Mouse (Mus musculus): ENCODE measurements around the gene Dpyd. TPM values are rescaled to one million over a fixed set of nuclear protein-coding genes. Genes with fewer than 3 reads are reported as not detected.
A peak's percentile ranks its signal among the peaks of the same experiment; 100 is the strongest.

Dpyd gene
- polyA plus RNA-seq, 1 experiment from 2014 or later = 6.4 TPM

- no peaks in the 10 kb centered on the region for H3K27me3 ChIP-seq (ENCODE audit: control insufficient read depth, insufficient read depth, low read length)
- ATAC-seq (replicated peaks; ENCODE audit: insufficient number of reproducible peaks, low FRiP score, low TSS enrichment, low read depth) = no peak
- WGBS = 58% methylated on average over 4 of the region's 4 CpGs
- no peak overlapping the region for H3K27ac ChIP-seq (replicated peaks; ENCODE audit: low read depth, low read length)
- no peaks in the 10 kb centered on the region for H3K9me3 ChIP-seq (replicated peaks; ENCODE audit: control insufficient read depth, low read length)
- no peak overlapping the region for H3K9ac ChIP-seq (replicated peaks; ENCODE audit: low read length)
- DNase-seq (ENCODE audit: low spot score) = peak; percentile 6
- no peaks in the 10 kb centered on the region for H3K36me3 ChIP-seq (replicated peaks; ENCODE audit: control insufficient read depth, insufficient read depth, low read depth, low read length)
- no peaks in the 10 kb centered on the region for H3K4me1 ChIP-seq (ENCODE audit: control insufficient read depth, insufficient read depth, low read length)
- no peak overlapping the region for H3K4me3 ChIP-seq (ENCODE audit: low read depth, low read length)
- H3K4me2 ChIP-seq (ENCODE audit: low read depth, low read length) = no peak overlapping the region
Measured at GRCm38 (mm10) chr3:119063214-119063613, 501.3 kb downstream of the Dpyd start.

- H3K4me3 ChIP-seq (ENCODE audit: low read depth, low read length) = no peak overlapping the region
- no peaks in the 10 kb centered on the region for H3K36me3 ChIP-seq (replicated peaks; ENCODE audit: control insufficient read depth, insufficient read depth, low read depth, low read length)
- H3K27me3 ChIP-seq (ENCODE audit: control insufficient read depth, insufficient read depth, low read length) = no peaks in the 10 kb centered on the region
- no peak for ATAC-seq (replicated peaks; ENCODE audit: insufficient number of reproducible peaks, low FRiP score, low TSS enrichment, low read depth)
- 10% methylated on average over 1 of the region's 1 CpGs for WGBS
- no peak overlapping the region for H3K4me2 ChIP-seq (ENCODE audit: low read depth, low read length)
- DNase-seq (ENCODE audit: low spot score) = no peak
- H3K9ac ChIP-seq (replicated peaks; ENCODE audit: low read length) = no peak overlapping the region
- no peak overlapping the region for H3K27ac ChIP-seq (replicated peaks; ENCODE audit: low read depth, low read length)
- H3K4me1 ChIP-seq (ENCODE audit: control insufficient read depth, insufficient read depth, low read length) = no peaks in the 10 kb centered on the region
- H3K9me3 ChIP-seq (replicated peaks; ENCODE audit: control insufficient read depth, low read length) = no peaks in the 10 kb centered on the region
Measured at GRCm38 (mm10) chr3:119063642-119064041, 501.7 kb downstream of the Dpyd start.

GRCm38 (mm10) chr3:119064746-119065145 lies 502.8 kb downstream of the Dpyd start:
- ATAC-seq (replicated peaks; ENCODE audit: insufficient number of reproducible peaks, low FRiP score, low TSS enrichment, low read depth) (no peak), DNase-seq (ENCODE audit: low spot score) (no peak)
- Histone ChIP-seq H3K4me3 (ENCODE audit: low read depth, low read length) (no peak overlapping the region), H3K27ac (replicated peaks; ENCODE audit: low read depth, low read length) (no peak overlapping the region), H3K9me3 (replicated peaks; ENCODE audit: control insufficient read depth, low read length) (no peaks in the 10 kb centered on the region), H3K4me1 (ENCODE audit: control insufficient read depth, insufficient read depth, low read length) (no peaks in the 10 kb centered on the region), H3K4me2 (ENCODE audit: low read depth, low read length) (no peak overlapping the region), H3K27me3 (ENCODE audit: control insufficient read depth, insufficient read depth, low read length) (no peaks in the 10 kb centered on the region), H3K9ac (replicated peaks; ENCODE audit: low read length) (no peak overlapping the region), H3K36me3 (replicated peaks; ENCODE audit: control insufficient read depth, insufficient read depth, low read depth, low read length) (no peaks in the 10 kb centered on the region)
- 63% methylated on average over 7 of the region's 7 CpGs for WGBS

- DNase-seq (ENCODE audit: low spot score) = no peak
- no peaks in the 10 kb centered on the region for H3K27me3 ChIP-seq (ENCODE audit: control insufficient read depth, insufficient read depth, low read length)
- no peaks in the 10 kb centered on the region for H3K4me1 ChIP-seq (ENCODE audit: control insufficient read depth, insufficient read depth, low read length)
- no peak overlapping the region for H3K4me3 ChIP-seq (ENCODE audit: low read depth, low read length)
- no peak overlapping the region for H3K27ac ChIP-seq (replicated peaks; ENCODE audit: low read depth, low read length)
- 74% methylated on average over 9 of the region's 9 CpGs for WGBS
- H3K36me3 ChIP-seq (replicated peaks; ENCODE audit: control insufficient read depth, insufficient read depth, low read depth, low read length) = no peaks in the 10 kb centered on the region
- ATAC-seq (replicated peaks; ENCODE audit: insufficient number of reproducible peaks, low FRiP score, low TSS enrichment, low read depth) = no peak; the same call in 1 of the 2 replicates
- no peaks in the 10 kb centered on the region for H3K9me3 ChIP-seq (replicated peaks; ENCODE audit: control insufficient read depth, low read length)
- no peak overlapping the region for H3K4me2 ChIP-seq (ENCODE audit: low read depth, low read length)
- H3K9ac ChIP-seq (replicated peaks; ENCODE audit: low read length) = no peak overlapping the region
Measured at GRCm38 (mm10) chr3:119067221-119067620, 505.3 kb downstream of the Dpyd start.

- WGBS = 71% methylated on average over 1 of the region's 1 CpGs
- Histone ChIP-seq H3K4me3 (ENCODE audit: low read depth, low read length) (no peak overlapping the region), H3K4me1 (ENCODE audit: control insufficient read depth, insufficient read depth, low read length) (no peaks in the 10 kb centered on the region), H3K27ac (replicated peaks; ENCODE audit: low read depth, low read length) (no peak overlapping the region), H3K36me3 (replicated peaks; ENCODE audit: control insufficient read depth, insufficient read depth, low read depth, low read length) (no peaks in the 10 kb centered on the region), H3K27me3 (ENCODE audit: control insufficient read depth, insufficient read depth, low read length) (no peaks in the 10 kb centered on the region), H3K4me2 (ENCODE audit: low read depth, low read length) (no peak overlapping the region), H3K9ac (replicated peaks; ENCODE audit: low read length) (no peak overlapping the region), H3K9me3 (replicated peaks; ENCODE audit: control insufficient read depth, low read length) (no peaks in the 10 kb centered on the region)
- DNase-seq (ENCODE audit: low spot score) (no peak), ATAC-seq (replicated peaks; ENCODE audit: insufficient number of reproducible peaks, low FRiP score, low TSS enrichment, low read depth) (no peak)
Measured at GRCm38 (mm10) chr3:119086618-119087017, 524.7 kb downstream of the Dpyd start.

- Histone ChIP-seq H3K27me3 (ENCODE audit: control insufficient read depth, insufficient read depth, low read length) (no peaks in the 10 kb centered on the region), H3K4me1 (ENCODE audit: control insufficient read depth, insufficient read depth, low read length) (no peaks in the 10 kb centered on the region), H3K4me3 (ENCODE audit: low read depth, low read length) (no peak overlapping the region), H3K9me3 (replicated peaks; ENCODE audit: control insufficient read depth, low read length) (no peaks in the 10 kb centered on the region), H3K9ac (replicated peaks; ENCODE audit: low read length) (no peak overlapping the region), H3K36me3 (replicated peaks; ENCODE audit: control insufficient read depth, insufficient read depth, low read depth, low read length) (no peaks in the 10 kb centered on the region), H3K4me2 (ENCODE audit: low read depth, low read length) (no peak overlapping the region), H3K27ac (replicated peaks; ENCODE audit: low read depth, low read length) (no peak overlapping the region)
- DNase-seq (ENCODE audit: low spot score) (peak; percentile 12), ATAC-seq (replicated peaks; ENCODE audit: insufficient number of reproducible peaks, low FRiP score, low TSS enrichment, low read depth) (peak; percentile 79)
- 50% methylated on average over 5 of the region's 5 CpGs for WGBS
Measured at GRCm38 (mm10) chr3:119095223-119095886, 533.4 kb downstream of the Dpyd start.

GRCm38 (mm10) chr3:119126003-119126402 lies 564.1 kb downstream of the Dpyd start:
- DNase-seq (ENCODE audit: low spot score) (no peak), ATAC-seq (replicated peaks; ENCODE audit: insufficient number of reproducible peaks, low FRiP score, low TSS enrichment, low read depth) (no peak)
- no peak overlapping the region for H3K9ac ChIP-seq (replicated peaks; ENCODE audit: low read length)
- H3K4me1 ChIP-seq (ENCODE audit: control insufficient read depth, insufficient read depth, low read length) = no peaks in the 10 kb centered on the region
- 76% methylated on average over 2 of the region's 2 CpGs for WGBS
- H3K27me3 ChIP-seq (ENCODE audit: control insufficient read depth, insufficient read depth, low read length) = no peaks in the 10 kb centered on the region
- H3K36me3 ChIP-seq (replicated peaks; ENCODE audit: control insufficient read depth, insufficient read depth, low read depth, low read length) = no peaks in the 10 kb centered on the region
- no peak overlapping the region for H3K27ac ChIP-seq (replicated peaks; ENCODE audit: low read depth, low read length)
- no peak overlapping the region for H3K4me3 ChIP-seq (ENCODE audit: low read depth, low read length)
- no peak overlapping the region for H3K4me2 ChIP-seq (ENCODE audit: low read depth, low read length)
- no peaks in the 10 kb centered on the region for H3K9me3 ChIP-seq (replicated peaks; ENCODE audit: control insufficient read depth, low read length)

GRCm38 (mm10) chr3:119128076-119128475 lies 566.1 kb downstream of the Dpyd start:
- Histone ChIP-seq H3K4me3 (ENCODE audit: low read depth, low read length) (no peak overlapping the region), H3K9me3 (replicated peaks; ENCODE audit: control insufficient read depth, low read length) (no peaks in the 10 kb centered on the region), H3K4me2 (ENCODE audit: low read depth, low read length) (no peak overlapping the region), H3K36me3 (replicated peaks; ENCODE audit: control insufficient read depth, insufficient read depth, low read depth, low read length) (no peaks in the 10 kb centered on the region), H3K27me3 (ENCODE audit: control insufficient read depth, insufficient read depth, low read length) (no peaks in the 10 kb centered on the region), H3K27ac (replicated peaks; ENCODE audit: low read depth, low read length) (no peak overlapping the region), H3K9ac (replicated peaks; ENCODE audit: low read length) (no peak overlapping the region), H3K4me1 (ENCODE audit: control insufficient read depth, insufficient read depth, low read length) (no peaks in the 10 kb centered on the region)
- no peak for ATAC-seq (replicated peaks; ENCODE audit: insufficient number of reproducible peaks, low FRiP score, low TSS enrichment, low read depth)
- WGBS = 69% methylated on average over 1 of the region's 1 CpGs
- DNase-seq (ENCODE audit: low spot score) = no peak

Measured in embryonic facial prominence, embryonic 11.5 days (tissue).